Mouse (Mus musculus) layer of hippocampus, postnatal 14 days (tissue): ENCODE measurements around the gene Ckap2. TPM values are rescaled to one million over a fixed set of nuclear protein-coding genes. Genes with fewer than 3 reads are reported as not detected.
"Not testable (repeated sequence)": the region's sequence is repeated elsewhere in the genome, so short reads cannot be mapped to it uniquely, and the experiment has no call there.

Experiments
- DNase-seq, 2 experiments: peaks; one replicate each; pipeline ENCODE4 v3.0.0; 2021 to 2022; ENCODE audit warnings: low spot score in 2 of 2, mixed read lengths in 1 of 2
- total RNA-seq, 2 experiments: library from RNA; stranded (reverse); gene quantifications; 2 replicates each; pipeline ENCODE4 v1.2.3; 2021

The Ckap2 gene
- total RNA-seq, 2 experiments from 2014 or later = 2.4 to 2.8 TPM

GRCm38 (mm10) chr8:22149643-22150344 lies 35.8 kb downstream of the Ckap2 start:
- no peak for DNase-seq

DNA sequence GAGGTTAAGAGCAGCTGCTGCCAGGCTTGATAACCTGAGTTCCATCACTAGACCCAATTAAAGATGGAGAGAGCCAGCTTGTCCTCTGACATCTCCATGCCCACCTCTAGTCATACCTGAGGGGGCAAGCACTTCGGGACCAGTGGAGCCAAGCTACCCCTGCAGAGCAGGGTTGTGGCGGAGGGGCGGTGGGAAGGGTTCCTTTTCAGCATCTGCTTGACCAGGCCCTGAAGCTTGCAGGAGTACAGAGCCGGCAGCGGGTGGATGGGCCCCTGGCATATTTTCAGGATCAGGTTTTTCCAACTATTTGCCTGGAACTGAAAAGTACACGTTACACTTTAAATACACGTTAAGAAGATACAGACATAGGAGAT lies 37.3 kb downstream of the Ckap2 start:
- DNase-seq = no peak

DNA sequence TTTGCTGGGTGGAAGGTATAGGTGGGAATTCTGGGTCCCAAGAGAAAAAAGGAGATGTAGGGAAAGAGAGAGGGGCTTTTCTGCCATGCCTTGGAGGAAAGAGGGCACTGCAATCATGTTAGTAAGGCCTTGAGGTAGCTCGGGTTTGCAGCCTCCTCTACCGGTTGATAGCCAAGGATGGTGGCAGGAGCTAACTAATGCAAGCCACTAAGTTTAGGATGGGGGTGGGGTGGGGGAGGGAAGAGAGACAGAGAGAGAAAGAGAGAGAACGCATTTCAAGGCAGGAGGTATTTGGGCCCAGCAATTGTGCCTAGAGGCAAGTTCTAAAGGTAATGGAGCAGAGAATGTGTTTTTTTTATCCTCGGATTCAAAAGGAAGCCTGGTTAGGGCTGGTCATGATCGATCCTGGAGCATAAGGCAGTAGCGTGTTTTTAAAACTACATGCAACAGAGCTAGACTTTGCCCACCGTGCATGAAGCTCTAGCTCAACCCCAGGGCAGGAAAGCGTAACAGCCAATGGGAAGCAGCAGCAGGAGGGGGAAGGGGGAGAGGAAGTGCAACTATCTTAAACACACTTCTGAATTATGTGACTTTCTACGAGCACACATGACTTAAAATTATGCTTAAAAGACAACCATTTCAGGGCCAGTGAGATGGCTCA lies 37.8 kb downstream of the Ckap2 start:
- DNase-seq = no peak

DNA sequence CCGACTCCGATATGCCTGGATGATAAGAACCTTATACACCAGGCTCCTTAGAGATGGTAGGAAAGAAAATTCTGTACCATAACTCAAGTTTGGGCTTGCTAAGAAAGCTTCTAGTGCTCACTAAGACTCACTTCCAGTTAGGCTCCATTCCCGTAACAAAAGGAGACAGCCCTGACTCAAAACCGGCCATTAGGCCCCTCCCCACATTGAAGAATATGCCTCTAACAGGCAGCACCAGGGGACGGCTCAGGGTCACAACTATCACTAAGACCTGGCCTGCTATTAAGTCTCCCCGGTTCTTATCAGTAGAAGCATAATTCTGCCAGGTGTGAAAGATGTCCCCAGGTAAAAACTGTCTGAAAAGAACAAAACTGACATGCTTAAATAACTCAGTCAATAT lies 39.8 kb downstream of the Ckap2 start:
- no peak for DNase-seq

GRCm38 (mm10) chr8:22143764-22144491 lies 41.7 kb downstream of the Ckap2 start:
- DNase-seq = peak in 1 of 2 experiments; percentile 18

DNA sequence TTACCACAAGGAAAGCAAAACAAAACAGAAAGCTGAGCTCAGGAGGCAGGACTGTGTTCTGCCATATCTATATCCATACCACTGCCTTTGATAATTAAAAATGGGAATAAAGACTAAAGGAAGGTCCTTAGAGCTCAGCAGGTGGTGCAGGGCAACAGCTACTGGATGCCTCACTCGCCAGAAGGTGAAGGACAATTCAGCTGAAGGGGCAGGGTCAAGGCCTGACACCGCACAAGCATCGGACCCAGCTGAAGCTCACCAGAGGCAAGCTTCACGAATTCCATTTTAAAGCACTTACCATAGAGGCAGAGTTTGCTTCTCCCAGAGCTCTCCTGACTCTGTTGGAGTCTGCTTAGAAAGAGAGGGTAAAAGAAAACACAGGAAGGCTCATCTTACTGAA lies 43.0 kb downstream of the Ckap2 start:
- no peak for DNase-seq

GRCm38 (mm10) chr8:22141836-22142385 lies 43.7 kb downstream of the Ckap2 start:
- no peak for DNase-seq

DNA sequence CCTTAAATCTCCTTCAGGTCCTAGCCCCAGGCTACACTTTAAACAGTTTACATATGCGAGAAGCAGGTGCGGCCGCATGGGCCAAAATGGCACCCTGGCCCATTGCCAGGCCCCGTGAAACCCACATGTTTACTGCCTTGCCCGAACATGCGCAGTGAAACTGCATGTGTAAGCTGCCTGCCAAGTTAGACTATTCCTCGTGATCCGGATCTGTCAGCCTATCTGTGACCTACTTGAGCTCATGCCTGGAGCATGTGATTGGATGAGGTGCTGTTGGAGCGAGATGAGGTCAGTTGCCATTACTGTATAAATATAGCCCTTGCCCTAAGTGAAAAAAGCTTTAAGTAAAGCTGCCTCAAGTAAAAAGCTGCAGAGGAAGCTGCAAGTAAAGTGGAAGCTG lies 49.2 kb downstream of the Ckap2 start:
- not testable (repeated sequence) for DNase-seq

DNA sequence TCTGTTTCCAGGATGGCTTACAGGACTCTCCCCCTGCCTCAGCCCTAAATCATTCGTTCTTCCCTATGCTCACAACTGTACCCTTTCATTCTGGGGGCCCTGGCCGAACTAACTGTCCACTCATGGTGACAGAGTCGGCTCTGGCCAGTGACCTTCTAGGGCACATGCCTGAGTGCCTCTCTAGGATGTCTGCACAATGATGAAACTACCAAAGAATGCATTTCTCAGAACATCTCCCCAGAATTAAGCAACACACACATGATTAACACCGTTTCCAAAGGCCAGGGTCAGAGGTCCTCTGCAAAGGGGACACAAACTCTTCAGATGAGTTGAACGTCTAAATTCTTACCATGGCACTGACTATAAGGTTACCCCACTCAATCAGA lies 50.9 kb downstream of the Ckap2 start:
- DNase-seq = no peak

DNA sequence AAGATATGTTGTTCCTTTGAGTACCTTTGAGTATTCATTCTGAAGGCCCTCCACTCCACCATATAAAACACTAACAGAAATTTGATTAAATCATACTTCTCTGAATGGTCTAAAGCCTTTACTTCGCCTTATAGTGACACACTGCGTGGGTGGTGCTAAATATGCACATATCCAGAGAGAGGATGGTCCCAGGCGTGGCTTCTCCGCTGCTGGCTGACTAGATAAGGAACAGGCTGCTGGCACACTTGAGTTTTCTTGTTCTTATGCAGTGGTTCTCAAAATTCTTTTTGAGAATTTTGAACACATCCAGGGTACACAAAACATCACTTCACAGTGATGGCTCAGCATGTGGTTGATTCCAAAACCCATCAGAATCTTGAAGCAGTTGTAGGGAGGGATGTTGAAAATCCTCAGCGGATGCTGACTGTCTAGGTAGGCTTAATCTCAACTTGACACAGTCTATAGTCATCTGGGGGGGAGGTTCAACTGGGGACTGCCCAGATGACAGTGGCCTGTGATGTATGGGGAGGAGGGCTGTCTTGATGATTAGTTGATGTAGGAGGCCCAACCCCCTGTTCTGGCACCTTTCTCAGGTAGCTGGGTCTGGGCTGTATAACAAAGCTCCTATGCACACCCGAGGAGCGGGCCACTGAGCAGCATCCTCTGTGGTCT lies 51.4 kb downstream of the Ckap2 start:
- no peak for DNase-seq

DNA sequence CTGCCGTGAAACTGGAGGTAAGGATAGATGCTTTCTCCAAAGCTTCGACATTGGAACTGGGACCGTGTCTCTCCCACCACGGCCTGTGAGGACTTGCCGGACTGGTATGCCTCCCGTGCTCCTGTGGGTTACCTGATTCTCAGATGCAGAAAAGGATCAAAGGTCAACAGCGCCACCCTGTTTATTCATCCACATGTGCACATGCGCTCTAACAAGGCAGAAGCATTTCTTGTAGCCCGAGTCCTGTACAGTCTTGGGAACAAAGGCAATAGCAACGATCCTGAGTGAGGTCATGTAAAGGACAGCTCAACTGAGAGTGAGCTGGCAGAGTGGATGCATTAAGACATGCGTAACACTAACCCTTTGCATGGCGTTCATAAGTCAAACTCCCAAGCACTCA lies 53.6 kb downstream of the Ckap2 start:
- no peak for DNase-seq

DNA sequence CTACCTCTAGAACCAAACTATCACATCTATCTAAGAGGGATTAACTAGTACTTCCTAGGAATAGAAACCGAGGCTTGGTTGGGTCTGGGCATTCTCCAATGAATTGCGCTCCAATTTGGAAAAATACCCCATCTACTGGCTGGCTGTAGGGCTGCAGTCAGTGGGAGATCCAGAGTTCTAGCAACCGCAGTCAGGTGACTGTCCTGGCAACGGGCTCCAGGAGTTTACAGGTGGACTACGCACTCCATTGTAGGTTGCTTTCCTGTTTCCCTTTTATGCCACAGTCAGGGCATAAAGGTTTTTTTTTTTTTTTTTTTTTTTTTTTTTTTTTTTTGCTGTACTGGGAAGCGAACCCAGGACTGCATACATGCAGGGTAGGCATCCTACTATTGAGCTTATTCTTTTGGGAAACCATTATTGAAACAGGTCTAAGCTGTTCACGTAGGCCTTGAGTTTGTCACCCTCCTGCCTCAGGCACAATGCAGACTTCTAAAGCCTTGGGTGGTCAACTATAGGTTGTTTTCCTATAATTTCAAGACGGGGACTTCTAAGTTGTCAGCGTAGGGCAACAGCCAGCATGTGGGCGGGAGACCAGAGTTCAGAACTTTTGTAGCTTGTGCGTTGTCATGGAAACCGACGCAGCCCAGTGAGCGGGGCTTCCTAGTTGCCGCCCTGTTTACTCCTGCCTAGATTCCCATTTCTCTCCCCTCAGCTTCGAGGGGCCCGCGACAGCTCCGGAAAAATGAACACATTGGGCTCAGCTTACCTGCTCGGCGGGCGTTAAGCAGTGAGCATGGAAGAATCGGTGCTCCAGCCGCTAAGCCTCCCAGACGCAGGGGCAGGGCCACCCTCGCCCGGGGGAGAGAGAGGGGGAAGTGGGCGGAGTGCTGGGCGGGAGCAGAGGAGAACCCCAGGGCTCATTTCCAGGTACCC lies 61.1 kb downstream of the Ckap2 start, which contains the start of gene Nek5:
Gene Nek5 (minus strand): TSS at position 834 of the 933 bp plus-strand sequence.
- no peak for DNase-seq

Other genes starting within 250 kb of the Ckap2 start
- gene Defb35, start 247.5 kb downstream of the Ckap2 start, total RNA-seq = not detected
- not detected for gene Defb13, start 239.1 kb downstream of the Ckap2 start, total RNA-seq
- not detected for gene Fam90a1a, start 227.1 kb downstream of the Ckap2 start, total RNA-seq
- not detected for gene Ccdc70, start 216.0 kb downstream of the Ckap2 start, total RNA-seq
- 1 to 10 TPM; 4.7 to 5.0 TPM for gene Atp7b, start 125.5 kb downstream of the Ckap2 start, total RNA-seq
- gene Alg11, start 125.1 kb downstream of the Ckap2 start, total RNA-seq = 10 to 100 TPM; 28.4 to 34.9 TPM
- 1 to 10 TPM in 1 of 2 experiments, under 1 TPM in 1; 0.81 to 1.2 TPM for gene Nek5, start 60.8 kb downstream of the Ckap2 start, total RNA-seq
- gene Nek3, start 19.4 kb downstream of the Ckap2 start, total RNA-seq = 1 to 10 TPM; 2.5 to 4.0 TPM
- 10 to 100 TPM; 31.6 to 37.6 TPM for gene Vps36, start 7.0 kb upstream of the Ckap2 start, total RNA-seq
- gene Thsd1, start 41.5 kb upstream of the Ckap2 start, total RNA-seq = 1 to 10 TPM; 5.3 to 6.0 TPM
- gene Tpte, start 97.6 kb upstream of the Ckap2 start, total RNA-seq = not detected
- 10 to 100 TPM; 10.0 to 10.9 TPM for gene Slc25a15, start 212.8 kb upstream of the Ckap2 start, total RNA-seq
- gene Mrps31, start 225.5 kb upstream of the Ckap2 start, total RNA-seq = 10 to 100 TPM; 22.3 to 23.0 TPM